Mouse (Mus musculus): ENCODE data around the gene Rapgef5.

Rapgef5 gene

GRCm38 (mm10) chr12:117619523-117620023 lies 103.3 kb downstream of the Rapgef5 start:
- no peak for DNase-seq (ENCODE audit: low read depth)

- no peak for DNase-seq (ENCODE audit: low read depth)
These were observed 106.7 kb downstream of the Rapgef5 start for GRCm38 (mm10) chr12:117622972-117623371.

- DNase-seq (ENCODE audit: low read depth) = no peak
These were observed 111.0 kb downstream of the Rapgef5 start for GRCm38 (mm10) chr12:117627311-117627710.

- DNase-seq (ENCODE audit: low read depth) = no peak
These were observed 112.2 kb downstream of the Rapgef5 start for GRCm38 (mm10) chr12:117628321-117629093.

GRCm38 (mm10) chr12:117632133-117632532 lies 115.9 kb downstream of the Rapgef5 start:
- no peak for DNase-seq (ENCODE audit: low read depth)

- DNase-seq (ENCODE audit: low read depth) = no peak
These were observed 120.0 kb downstream of the Rapgef5 start for GRCm38 (mm10) chr12:117636139-117636772.

GRCm38 (mm10) chr12:117636969-117637368 lies 120.7 kb downstream of the Rapgef5 start:
- DNase-seq (ENCODE audit: low read depth) = no peak

- DNase-seq (ENCODE audit: low read depth) = no peak
These were observed 122.6 kb downstream of the Rapgef5 start for GRCm38 (mm10) chr12:117638833-117639232.

- no peak for DNase-seq (ENCODE audit: low read depth)
These were observed 123.3 kb downstream of the Rapgef5 start for GRCm38 (mm10) chr12:117639356-117640121.

- DNase-seq (ENCODE audit: low read depth) = no peak
These were observed 126.2 kb downstream of the Rapgef5 start for GRCm38 (mm10) chr12:117642512-117642911.

GRCm38 (mm10) chr12:117645771-117646170 lies 129.5 kb downstream of the Rapgef5 start:
- no peak for DNase-seq (ENCODE audit: low read depth)

GRCm38 (mm10) chr12:117653920-117654472 lies 137.7 kb downstream of the Rapgef5 start:
- no peak for DNase-seq (ENCODE audit: low read depth)

- no peak for DNase-seq (ENCODE audit: low read depth)
These were observed 140.7 kb downstream of the Rapgef5 start for GRCm38 (mm10) chr12:117656935-117657334.

- no peak for DNase-seq (ENCODE audit: low read depth)
These were observed 141.5 kb downstream of the Rapgef5 start for GRCm38 (mm10) chr12:117657766-117658165.

- no peak for DNase-seq (ENCODE audit: low read depth)
These were observed 142.5 kb downstream of the Rapgef5 start for GRCm38 (mm10) chr12:117658821-117659220.

GRCm38 (mm10) chr12:117660361-117660760 lies 144.1 kb downstream of the Rapgef5 start:
- no peak for DNase-seq (ENCODE audit: low read depth)

- no peak for DNase-seq (ENCODE audit: low read depth)
These were observed 145.6 kb downstream of the Rapgef5 start for GRCm38 (mm10) chr12:117661871-117662270.

GRCm38 (mm10) chr12:117663637-117664036 lies 147.4 kb downstream of the Rapgef5 start:
- no peak for DNase-seq (ENCODE audit: low read depth)

- no peak for DNase-seq (ENCODE audit: low read depth)
These were observed 148.4 kb downstream of the Rapgef5 start for GRCm38 (mm10) chr12:117664644-117665043.

GRCm38 (mm10) chr12:117666391-117666790 lies 150.1 kb downstream of the Rapgef5 start:
- DNase-seq (ENCODE audit: low read depth) = no peak

GRCm38 (mm10) chr12:117669610-117670400 lies 153.5 kb downstream of the Rapgef5 start:
- no peak for DNase-seq (ENCODE audit: low read depth)
